Mouse (Mus musculus) intestine, embryonic 15.5 days (tissue): ENCODE data around the gene Tra2a. TPM values are rescaled to one million over a fixed set of nuclear protein-coding genes. Genes with fewer than 3 reads are reported as not detected.
"Not testable (repeated sequence)": the region's sequence is repeated elsewhere in the genome, so short reads cannot be mapped to it uniquely, and the experiment has no call there.

Experiments used
- ATAC-seq: fragments of 200-750 bp; cut with Nextera tagmentation; 2 replicates; pipeline ENCODE4 v1.8.0; 2017; ENCODE audit warnings: moderate TSS enrichment, moderate library complexity
- H3K27ac ChIP-seq: fragments of 300-500 bp; sonication (generic); 2 replicates; pipeline ENCODE4 v1.5.1; 2015; ENCODE audit warnings: mild to moderate bottlenecking, inconsistent platforms
- H3K27me3 ChIP-seq: fragments of 300-500 bp; sonication (generic); replicated peaks from 2 replicates; pipeline ENCODE4 v1.6.1; 2015; ENCODE audit warnings: inconsistent platforms
- H3K36me3 ChIP-seq: fragments of 300-500 bp; sonication (generic); 2 replicates; pipeline ENCODE4 v1.6.1; 2015; ENCODE audit warnings: inconsistent platforms
- H3K4me1 ChIP-seq: fragments of 300-500 bp; sonication (generic); replicated peaks from 2 replicates; pipeline ENCODE4 v1.6.1; 2015; ENCODE audit warnings: inconsistent platforms
- H3K4me2 ChIP-seq: fragments of 300-500 bp; sonication (generic); replicated peaks from 2 replicates; pipeline ENCODE4 v1.6.1; 2015; ENCODE audit warnings: mild to moderate bottlenecking, inconsistent platforms
- H3K4me3 ChIP-seq: fragments of 300-500 bp; sonication (generic); replicated peaks from 2 replicates; pipeline ENCODE4 v1.5.1; 2015; ENCODE audit warnings: inconsistent platforms
- H3K9ac ChIP-seq: fragments of 300-500 bp; sonication (generic); 2 replicates; pipeline ENCODE4 v1.6.1; 2015; ENCODE audit warnings: inconsistent platforms
- H3K9me3 ChIP-seq: fragments of 300-500 bp; sonication (generic); 2 replicates; pipeline ENCODE4 v1.6.1; 2016; ENCODE audit warnings: inconsistent platforms
- WGBS: fragments of 180-500 bp; shearing (Covaris S2); methylation state at CpG from one replicate; pipeline ENCODE4 v1.1.7; 2015; 5-methylcytosine and 5-hydroxymethylcytosine counted together
- polyA plus RNA-seq: library from polyadenylated mRNA; unstranded; fragments of >200 nt; fragmentation: Nextera tagmentation; extraction: Ambion mirVana; gene quantifications from 2 replicates; pipeline ENCODE4 v1.2.1, GENCODE M21; 2015

Gene Tra2a
- polyA plus RNA-seq, 1 experiment from 2014 or later, result 82.9 TPM

GRCm38 (mm10) chr6:49264446-49264845 lies 613 bp upstream of the Tra2a start:
- not testable (repeated sequence) for H3K36me3 ChIP-seq, H3K9me3 ChIP-seq, H3K27ac ChIP-seq, ATAC-seq, H3K9ac ChIP-seq, H3K27me3 ChIP-seq, H3K4me3 ChIP-seq
- Histone ChIP-seq H3K4me2 (peak overlapping the region; percentile 61; the same call in 1 of the 2 replicates), H3K4me1 (peaks cover 11% of the 10 kb centered on the region; the same call in 1 of the 2 replicates)
- WGBS, result 81% methylated on average over 7 of the region's 7 CpGs

GRCm38 (mm10) chr6:49263081-49263846 lies 569 bp downstream of the Tra2a start:
- H3K9me3 ChIP-seq, result no peaks in the 10 kb centered on the region
- peak overlapping the region; percentile 98 for H3K27ac ChIP-seq
- H3K4me2 ChIP-seq, result peak overlapping the region; percentile 61
- peaks cover 19% of the 10 kb centered on the region; the same call in 1 of the 2 replicates for H3K4me1 ChIP-seq
- peak; percentile 81 for ATAC-seq
- H3K4me3 ChIP-seq, result peak overlapping the region; percentile 82
- H3K36me3 ChIP-seq, result no peaks in the 10 kb centered on the region
- H3K27me3 ChIP-seq, result no peaks in the 10 kb centered on the region
- whole genome bisulfite sequencing, result under 1% methylated on average over 70 of the region's 71 CpGs
- peak overlapping the region; percentile 100 for H3K9ac ChIP-seq

GRCm38 (mm10) chr6:49262421-49262820 lies 1.4 kb downstream of the Tra2a start:
- no peak overlapping the region for H3K27ac ChIP-seq
- no peak for ATAC-seq
- H3K4me1 ChIP-seq, result peaks cover 19% of the 10 kb centered on the region; the same call in 1 of the 2 replicates
- H3K9me3 ChIP-seq, result no peaks in the 10 kb centered on the region
- H3K4me2 ChIP-seq, result peak overlapping the region; percentile 61
- WGBS, result under 1% methylated on average over 9 of the region's 9 CpGs
- H3K27me3 ChIP-seq, result no peaks in the 10 kb centered on the region
- peak overlapping the region; percentile 100 for H3K9ac ChIP-seq
- no peaks in the 10 kb centered on the region for H3K36me3 ChIP-seq
- H3K4me3 ChIP-seq, result peak overlapping the region; percentile 82

- H3K4me3 ChIP-seq, result no peak overlapping the region
- H3K27ac ChIP-seq, result no peak overlapping the region
- H3K4me1 ChIP-seq, result peaks cover 19% of the 10 kb centered on the region; the same call in 1 of the 2 replicates
- no peak overlapping the region for H3K9ac ChIP-seq
- no peaks in the 10 kb centered on the region for H3K9me3 ChIP-seq
- ATAC-seq, result no peak
- H3K4me2 ChIP-seq, result peak overlapping the region; percentile 30
- WGBS, result 26% methylated on average over 5 of the region's 5 CpGs
- no peaks in the 10 kb centered on the region for H3K36me3 ChIP-seq
- no peaks in the 10 kb centered on the region for H3K27me3 ChIP-seq
These were observed 4.1 kb downstream of the Tra2a start for GRCm38 (mm10) chr6:49259711-49260110.

GRCm38 (mm10) chr6:49257880-49258279 lies 6.0 kb downstream of the Tra2a start:
- no peak overlapping the region for H3K4me3 ChIP-seq
- H3K27me3 ChIP-seq, result no peaks in the 10 kb centered on the region
- no peaks in the 10 kb centered on the region for H3K9me3 ChIP-seq
- ATAC-seq, result 0 out of 2 replicates have a peak, but pooled peaks have one; percentile 16
- H3K4me2 ChIP-seq, result no peak overlapping the region
- H3K36me3 ChIP-seq, result no peaks in the 10 kb centered on the region
- 74% methylated on average over 2 of the region's 2 CpGs for WGBS
- no peak overlapping the region for H3K27ac ChIP-seq
- H3K9ac ChIP-seq, result no peak overlapping the region
- H3K4me1 ChIP-seq, result peaks cover 19% of the 10 kb centered on the region; the same call in 1 of the 2 replicates

GRCm38 (mm10) chr6:49252207-49252606 lies 11.6 kb downstream of the Tra2a start:
- no peak for ATAC-seq
- Histone ChIP-seq H3K27ac (no peak overlapping the region), H3K9ac (no peak overlapping the region), H3K4me2 (no peak overlapping the region), H3K4me3 (no peak overlapping the region), H3K4me1 (no peaks in the 10 kb centered on the region), H3K27me3 (no peaks in the 10 kb centered on the region), H3K9me3 (no peaks in the 10 kb centered on the region), H3K36me3 (peaks cover 19% of the 10 kb centered on the region)
- 86% methylated on average over 8 of the region's 8 CpGs for WGBS

- Histone ChIP-seq H3K4me2 (no peak overlapping the region), H3K9me3 (no peaks in the 10 kb centered on the region), H3K9ac (no peak overlapping the region), H3K27ac (no peak overlapping the region), H3K27me3 (no peaks in the 10 kb centered on the region), H3K4me3 (no peak overlapping the region), H3K36me3 (peaks cover 22% of the 10 kb centered on the region), H3K4me1 (no peaks in the 10 kb centered on the region)
- no peak for ATAC-seq
- WGBS, result 100% methylated on average over 2 of the region's 2 CpGs
These were observed 12.6 kb downstream of the Tra2a start for GRCm38 (mm10) chr6:49251199-49251598.

- peaks cover 33% of the 10 kb centered on the region for H3K36me3 ChIP-seq
- no peak overlapping the region for H3K4me2 ChIP-seq
- H3K27ac ChIP-seq, result no peak overlapping the region
- H3K27me3 ChIP-seq, result no peaks in the 10 kb centered on the region
- no peaks in the 10 kb centered on the region for H3K4me1 ChIP-seq
- no peak overlapping the region for H3K4me3 ChIP-seq
- 52% methylated on average over 2 of the region's 2 CpGs for WGBS
- H3K9ac ChIP-seq, result no peak overlapping the region
- 0 out of 2 replicates have a peak, but pooled peaks have one; percentile 25 for ATAC-seq
- H3K9me3 ChIP-seq, result no peaks in the 10 kb centered on the region
These were observed 16.6 kb downstream of the Tra2a start for GRCm38 (mm10) chr6:49247246-49247645.

GRCm38 (mm10) chr6:49242331-49242730 lies 21.5 kb downstream of the Tra2a start:
- Histone ChIP-seq H3K27me3 (no peaks in the 10 kb centered on the region), H3K9ac (no peak overlapping the region), H3K36me3 (peaks cover 16% of the 10 kb centered on the region), H3K4me1 (no peaks in the 10 kb centered on the region), H3K9me3 (no peaks in the 10 kb centered on the region), H3K4me3 (no peak overlapping the region), H3K4me2 (no peak overlapping the region), H3K27ac (no peak overlapping the region)
- ATAC-seq, result no peak
- WGBS, result 86% methylated on average over 1 of the region's 1 CpGs

- ATAC-seq, result no peak
- no peaks in the 10 kb centered on the region for H3K9me3 ChIP-seq
- H3K4me1 ChIP-seq, result no peaks in the 10 kb centered on the region
- no peaks in the 10 kb centered on the region for H3K27me3 ChIP-seq
- H3K4me2 ChIP-seq, result no peak overlapping the region
- no peak overlapping the region for H3K27ac ChIP-seq
- no peak overlapping the region for H3K4me3 ChIP-seq
- no peak overlapping the region for H3K9ac ChIP-seq
- H3K36me3 ChIP-seq, result peaks cover 14% of the 10 kb centered on the region
- WGBS, result 100% methylated on average over 1 of the region's 1 CpGs
These were observed 22.3 kb downstream of the Tra2a start for GRCm38 (mm10) chr6:49241562-49241961.

GRCm38 (mm10) chr6:49236331-49236730 lies 27.5 kb downstream of the Tra2a start:
- 62% methylated on average over 9 of the region's 9 CpGs for WGBS

GRCm38 (mm10) chr6:49233356-49233755 lies 30.5 kb downstream of the Tra2a start:
- no peak overlapping the region for H3K27ac ChIP-seq
- no peak overlapping the region for H3K9ac ChIP-seq
- ATAC-seq, result no peak

More at GRCm38 (mm10) chr6:49236331-49236730, 27.5 kb downstream of the Tra2a start:
- Histone ChIP-seq H3K4me2 (no peak overlapping the region), H3K9ac (no peak overlapping the region), H3K9me3 (no peaks in the 10 kb centered on the region), H3K4me1 (no peaks in the 10 kb centered on the region), H3K4me3 (no peak overlapping the region), H3K36me3 (no peaks in the 10 kb centered on the region), H3K27ac (no peak overlapping the region), H3K27me3 (no peaks in the 10 kb centered on the region)
- peak; percentile 100 for ATAC-seq

More at GRCm38 (mm10) chr6:49233356-49233755, 30.5 kb downstream of the Tra2a start:
- Histone ChIP-seq H3K4me3 (no peak overlapping the region), H3K36me3 (no peaks in the 10 kb centered on the region), H3K27me3 (no peaks in the 10 kb centered on the region), H3K4me1 (no peaks in the 10 kb centered on the region), H3K4me2 (no peak overlapping the region), H3K9me3 (no peaks in the 10 kb centered on the region)
- WGBS, result 58% methylated on average over 4 of the region's 4 CpGs
